Mouse (Mus musculus) small intestine, adult 2 months (tissue): ENCODE measurements around the gene Cabp4.

Source experiments
- CTCF ChIP-seq: fragments of 200-500 bp; IDR thresholded peaks from 2 replicates; pipeline ENCODE4 v1.5.1; 2012; ENCODE audit warnings: low read depth, mild to moderate bottlenecking, control low read depth, inconsistent platforms, low read length, moderate library complexity, mixed read lengths; ENCODE audit not compliant: insufficient replicate concordance, insufficient read length; ENCODE audit errors: extremely low read depth
- POLR2A ChIP-seq: fragments of 200-500 bp; IDR thresholded peaks from 2 replicates; pipeline ENCODE4 v1.6.1; 2012; ENCODE audit warnings: low read depth, mild to moderate bottlenecking, control low read depth, inconsistent platforms, low read length, moderate library complexity

- TF ChIP-seq POLR2A: no peak
- no peak for TF ChIP-seq CTCF
Observed at GRCm38 (mm10) chr19:4164721-4165120, 20.9 kb upstream of the Cabp4 start.
